Mouse (Mus musculus) ES-Bruce4 (cell line): ENCODE data around the gene C130074G19Rik. TPM values are rescaled to one million over a fixed set of nuclear protein-coding genes. Genes with fewer than 3 reads are reported as not detected.

Source experiments
- H3K27ac ChIP-seq: 2 replicates; pipeline ENCODE4 v1.5.1; 2012; ENCODE audit warnings: low read length, inconsistent platforms; ENCODE audit not compliant: insufficient read depth
- H3K27me3 ChIP-seq: 2 replicates; pipeline ENCODE4 v1.6.1; 2012; ENCODE audit warnings: mild to moderate bottlenecking, low read length, inconsistent platforms; ENCODE audit not compliant: control insufficient read depth, poor library complexity, insufficient read depth, severe bottlenecking
- H3K36me3 ChIP-seq: 2 replicates; pipeline ENCODE4 v1.6.1; 2012; ENCODE audit warnings: inconsistent platforms, mild to moderate bottlenecking, low read length, moderate library complexity; ENCODE audit not compliant: control insufficient read depth, poor library complexity, insufficient read depth, severe bottlenecking
- H3K4me1 ChIP-seq: one replicate; pipeline ENCODE4 v1.8.1; 2011; ENCODE audit warnings: low read length; ENCODE audit not compliant: control insufficient read depth, insufficient read depth
- H3K4me3 ChIP-seq: 2 replicates; pipeline ENCODE4 v1.5.1; 2011; ENCODE audit warnings: low read depth, mild to moderate bottlenecking, low read length
- H3K9ac ChIP-seq: 2 replicates; pipeline ENCODE4 v1.6.1; 2012; ENCODE audit warnings: low read depth, mild to moderate bottlenecking, inconsistent platforms; ENCODE audit not compliant: poor library complexity, severe bottlenecking
- H3K9me3 ChIP-seq: replicated peaks from 2 replicates; pipeline ENCODE4 v1.6.1; 2012; ENCODE audit warnings: mild to moderate bottlenecking, low read length, inconsistent platforms; ENCODE audit not compliant: control insufficient read depth, poor library complexity, insufficient read depth, severe bottlenecking
- CTCF ChIP-seq: IDR thresholded peaks from one replicate; pipeline ENCODE4 v1.8.1; 2011; ENCODE audit warnings: low read depth, low read length
- EP300 ChIP-seq: IDR thresholded peaks from 2 replicates; pipeline ENCODE4 v1.6.1; 2011; ENCODE audit warnings: low read depth, low read length; ENCODE audit not compliant: insufficient read depth
- POLR2A ChIP-seq: IDR thresholded peaks from one replicate; pipeline ENCODE4 v1.8.1; 2011; ENCODE audit warnings: low read length; ENCODE audit not compliant: insufficient read depth
- polyA plus RNA-seq: library from polyadenylated mRNA; stranded (reverse); fragments of >200 nt; gene quantifications from 2 replicates; pipeline ENCODE4 v1.2.4, GENCODE M21; 2011; ENCODE audit warnings: low read depth; ENCODE audit not compliant: missing spikeins, insufficient read depth, insufficient read length

Gene C130074G19Rik
- polyA plus RNA-seq, 1 experiment, result 4.8 TPM

DNA sequence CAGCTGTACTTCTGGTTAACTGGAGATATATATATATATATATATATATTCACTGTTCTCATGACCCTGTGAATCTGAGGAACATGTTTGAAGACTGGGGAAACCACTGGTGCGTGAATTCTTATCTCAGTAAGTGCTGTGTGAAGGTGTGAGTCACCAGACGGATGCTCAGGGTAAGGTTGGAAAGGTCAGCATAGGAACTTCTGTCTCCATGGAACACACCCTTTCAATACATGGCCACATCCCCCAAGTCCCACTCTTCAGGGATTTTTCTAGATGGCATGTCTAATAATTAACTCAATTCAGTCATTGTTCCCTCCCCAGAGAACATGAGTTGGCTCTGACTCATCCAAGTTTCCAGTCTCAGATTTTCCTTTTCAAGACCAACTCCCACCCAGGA, 21.5 kb downstream of the C130074G19Rik start:
- no peaks in the 10 kb centered on the region for H3K36me3 ChIP-seq
- H3K27me3 ChIP-seq, result no peaks in the 10 kb centered on the region
- no peak overlapping the region for H3K27ac ChIP-seq
- TF ChIP-seq POLR2A (no peak), EP300 (no peak), CTCF (no peak)
- no peaks in the 10 kb centered on the region for H3K9me3 ChIP-seq
- H3K4me1 ChIP-seq, result no peaks in the 10 kb centered on the region
- H3K9ac ChIP-seq, result no peak overlapping the region
- H3K4me3 ChIP-seq, result no peak overlapping the region

DNA sequence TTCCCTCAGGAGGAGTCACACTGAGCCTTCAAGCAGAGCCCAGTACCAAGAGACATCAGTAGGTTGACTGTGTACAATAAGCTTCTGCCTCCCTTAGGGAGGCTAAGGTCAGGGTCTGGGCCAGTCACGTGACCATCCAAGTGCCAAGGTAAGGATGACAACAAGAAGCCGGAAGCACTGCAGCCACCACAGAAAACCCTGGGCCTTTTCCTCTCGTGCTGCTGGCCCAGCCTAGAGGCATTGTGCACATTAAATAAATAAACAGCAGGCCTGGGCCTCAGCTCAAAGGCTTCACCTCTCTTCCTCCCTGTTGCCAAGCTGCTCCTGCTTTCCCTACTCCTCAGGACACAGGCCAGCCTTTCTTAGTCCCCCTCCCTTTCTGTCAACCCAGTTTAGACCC, 22.7 kb downstream of the C130074G19Rik start:
- Histone ChIP-seq H3K9ac (no peak overlapping the region), H3K4me3 (no peak overlapping the region), H3K36me3 (no peaks in the 10 kb centered on the region), H3K27me3 (no peaks in the 10 kb centered on the region), H3K27ac (no peak overlapping the region), H3K9me3 (no peaks in the 10 kb centered on the region), H3K4me1 (no peaks in the 10 kb centered on the region)
- TF ChIP-seq CTCF, result no peak
- no peak for TF ChIP-seq EP300
- TF ChIP-seq POLR2A, result no peak

DNA sequence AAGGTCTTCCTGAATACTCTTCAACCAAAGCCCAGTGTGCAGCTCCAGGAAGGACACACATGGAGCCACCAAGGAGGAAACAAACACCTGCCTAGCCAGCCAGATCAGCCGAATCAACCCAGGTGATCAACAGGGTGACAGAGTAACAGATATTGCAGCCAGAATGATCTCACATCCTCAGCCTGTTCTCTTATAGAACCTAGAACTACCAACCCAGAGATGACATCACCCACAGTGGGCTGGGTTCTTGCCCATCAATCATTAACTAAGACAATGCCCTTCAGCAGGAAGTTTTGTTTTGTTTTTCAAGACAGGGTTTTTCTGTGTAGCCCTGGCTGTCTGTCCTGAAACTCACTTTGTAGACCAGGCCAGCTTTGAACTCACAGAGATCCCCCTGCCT, 24.8 kb downstream of the C130074G19Rik start:
- TF ChIP-seq CTCF, result no peak
- TF ChIP-seq POLR2A, result no peak
- TF ChIP-seq EP300, result no peak
- Histone ChIP-seq H3K4me3 (no peak overlapping the region), H3K4me1 (no peaks in the 10 kb centered on the region), H3K9me3 (no peaks in the 10 kb centered on the region), H3K27ac (no peak overlapping the region), H3K36me3 (no peaks in the 10 kb centered on the region), H3K9ac (no peak overlapping the region), H3K27me3 (no peaks in the 10 kb centered on the region)

DNA sequence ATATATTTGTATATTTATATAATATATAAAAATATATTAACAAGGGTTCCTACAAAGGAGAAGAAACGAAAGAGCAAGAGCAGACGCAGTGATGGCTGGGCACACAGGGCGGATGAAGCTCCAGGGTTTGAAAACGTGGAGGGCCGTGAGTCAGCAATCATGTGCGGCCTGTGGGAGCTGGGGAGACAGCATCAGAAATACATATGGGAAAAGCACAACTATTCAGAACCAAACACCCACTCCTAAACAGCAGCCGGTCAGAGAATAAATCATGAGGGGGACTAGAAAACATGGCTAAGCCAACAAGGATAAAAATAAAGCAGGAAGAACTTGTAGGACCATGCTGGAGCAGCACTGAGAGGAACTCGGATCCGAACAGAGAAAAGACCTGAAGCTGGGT, 25.8 kb downstream of the C130074G19Rik start:
- Histone ChIP-seq H3K9ac (no peak overlapping the region), H3K27ac (no peak overlapping the region), H3K9me3 (no peaks in the 10 kb centered on the region), H3K4me3 (no peak overlapping the region), H3K36me3 (no peaks in the 10 kb centered on the region), H3K27me3 (no peaks in the 10 kb centered on the region), H3K4me1 (no peaks in the 10 kb centered on the region)
- TF ChIP-seq EP300 (no peak), POLR2A (no peak), CTCF (no peak)

DNA sequence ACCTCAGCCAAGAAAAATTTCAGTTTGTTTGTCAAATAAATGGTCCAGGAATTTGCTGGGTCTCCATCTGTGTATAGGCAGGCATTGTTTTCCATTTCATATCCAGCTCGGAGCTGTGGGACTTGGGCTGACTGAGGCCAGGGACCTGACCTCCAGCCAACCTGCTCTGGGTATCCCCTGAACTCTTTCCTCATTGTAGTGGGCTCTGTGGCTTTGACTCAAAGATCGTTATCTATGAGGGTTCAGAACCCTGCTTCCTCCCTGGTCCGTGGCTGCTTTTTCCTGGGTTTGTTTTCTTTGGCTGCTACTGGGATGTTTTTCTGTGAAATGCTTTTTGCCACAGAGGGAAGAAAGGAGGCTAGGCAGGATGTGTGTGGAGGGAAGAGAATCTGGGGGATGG, 29.1 kb downstream of the C130074G19Rik start:
- no peaks in the 10 kb centered on the region for H3K27me3 ChIP-seq
- H3K4me1 ChIP-seq, result no peaks in the 10 kb centered on the region
- no peak overlapping the region for H3K27ac ChIP-seq
- H3K9ac ChIP-seq, result no peak overlapping the region
- no peak overlapping the region for H3K4me3 ChIP-seq
- H3K9me3 ChIP-seq, result no peaks in the 10 kb centered on the region
- no peak for TF ChIP-seq CTCF
- TF ChIP-seq POLR2A, result no peak
- TF ChIP-seq EP300, result no peak
- no peaks in the 10 kb centered on the region for H3K36me3 ChIP-seq

DNA sequence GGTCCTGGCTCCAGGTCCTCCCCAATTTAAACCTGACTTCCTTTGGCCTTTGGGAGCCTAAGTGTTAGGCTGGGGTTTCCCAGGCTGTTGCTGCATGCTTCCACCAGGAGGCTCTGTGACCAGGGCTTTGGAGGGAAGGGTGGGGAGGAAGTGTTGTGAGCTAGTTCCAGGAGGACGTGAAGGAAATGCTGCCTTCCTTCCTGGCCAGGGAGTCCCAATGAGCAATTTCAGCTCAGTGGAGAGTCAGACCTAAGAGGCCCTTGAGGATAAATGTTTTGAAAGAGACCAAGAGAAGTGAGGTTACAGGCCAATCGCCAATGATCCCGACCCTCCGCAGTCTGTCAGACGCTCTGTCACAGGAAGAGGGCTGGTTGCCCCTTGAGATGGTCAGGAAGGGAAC, 29.7 kb downstream of the C130074G19Rik start:
- Histone ChIP-seq H3K4me1 (no peaks in the 10 kb centered on the region), H3K4me3 (no peak overlapping the region), H3K27me3 (no peaks in the 10 kb centered on the region), H3K27ac (no peak overlapping the region), H3K9me3 (no peaks in the 10 kb centered on the region), H3K36me3 (no peaks in the 10 kb centered on the region), H3K9ac (no peak overlapping the region)
- peak; percentile 65 for TF ChIP-seq CTCF
- no peak for TF ChIP-seq EP300
- TF ChIP-seq POLR2A, result no peak
